Mouse (Mus musculus) mouse embryonic stem cell (cell line): ENCODE measurements around the gene Psmd14.

Experiments
- in situ Hi-C, 2 experiments: fragments of 300-500 bp; cut with MboI; formaldehyde crosslinking; loops; 1 replicate in 1 of 2; 3 replicates in 1 of 2; pipeline ENCODE4 v1.14.3; 2019 to 2020; ENCODE audit warnings: low sequenced_read_pairs in 2 of 2, low pct_unique_long_range_greater_than_20kb in 1 of 2, mixed read lengths in 1 of 2; ENCODE audit not compliant: unreplicated experiment in 1 of 2

The Psmd14 gene

GRCm38 (mm10) chr2:61711108-61712040 lies at the start of gene Psmd14:
TSS of gene Psmd14 (plus strand) at chr2:61711694.
- in situ Hi-C loops, result no loop called here

- in situ Hi-C loops, result loop anchor here in 1 of 2 experiments (25.0 kb wide), 1 partner anchor 299 kb away; no protein-coding TSS in a partner anchor
Observed at GRCm38 (mm10) chr2:61662833-61663232, 48.7 kb upstream of the Psmd14 start.

GRCm38 (mm10) chr2:61663573-61664241 lies 47.8 kb upstream of the Psmd14 start:
- in situ Hi-C loops, result loop anchor here in 1 of 2 experiments (25.0 kb wide), 1 partner anchor 299 kb away; no protein-coding TSS in a partner anchor

GRCm38 (mm10) chr2:61667420-61667819 lies 44.1 kb upstream of the Psmd14 start:
- in situ Hi-C loops, result loop anchor here in 1 of 2 experiments (25.0 kb wide), 1 partner anchor 295 kb away; no protein-coding TSS in a partner anchor

- in situ Hi-C loops, result loop anchor here in 1 of 2 experiments (25.0 kb wide), 1 partner anchor 294 kb away; no protein-coding TSS in a partner anchor
Observed at GRCm38 (mm10) chr2:61668260-61668659, 43.2 kb upstream of the Psmd14 start.

GRCm38 (mm10) chr2:61674555-61674954 lies 36.9 kb upstream of the Psmd14 start:
- in situ Hi-C loops, result loop anchor here in 1 of 2 experiments (25.0 kb wide), 1 partner anchor 288 kb away; no protein-coding TSS in a partner anchor

GRCm38 (mm10) chr2:61681572-61681971 lies 29.9 kb upstream of the Psmd14 start:
- in situ Hi-C loops, result no loop called here

- in situ Hi-C loops, result no loop called here
Observed at GRCm38 (mm10) chr2:61686533-61686932, 25.0 kb upstream of the Psmd14 start.

- in situ Hi-C loops, result no loop called here
Observed at GRCm38 (mm10) chr2:61689086-61689485, 22.4 kb upstream of the Psmd14 start.

- in situ Hi-C loops, result no loop called here
Observed at GRCm38 (mm10) chr2:61709570-61709969, 1.9 kb upstream of the Psmd14 start.

GRCm38 (mm10) chr2:61712526-61712925 lies 1.0 kb downstream of the Psmd14 start:
- in situ Hi-C loops, result no loop called here

GRCm38 (mm10) chr2:61722401-61722982 lies 11.0 kb downstream of the Psmd14 start:
- in situ Hi-C loops, result no loop called here

GRCm38 (mm10) chr2:61732802-61733486 lies 21.4 kb downstream of the Psmd14 start:
- in situ Hi-C loops, result no loop called here

- in situ Hi-C loops, result no loop called here
Observed at GRCm38 (mm10) chr2:61734175-61734574, 22.7 kb downstream of the Psmd14 start.

GRCm38 (mm10) chr2:61746051-61746450 lies 34.6 kb downstream of the Psmd14 start:
- in situ Hi-C loops, result no loop called here

- in situ Hi-C loops, result no loop called here
Observed at GRCm38 (mm10) chr2:61746580-61746979, 35.1 kb downstream of the Psmd14 start.

GRCm38 (mm10) chr2:61747411-61747810 lies 35.9 kb downstream of the Psmd14 start:
- in situ Hi-C loops, result no loop called here

- in situ Hi-C loops, result no loop called here
Observed at GRCm38 (mm10) chr2:61750702-61751101, 39.2 kb downstream of the Psmd14 start.
